Mouse (Mus musculus): Measurements from ENCODE around the gene Bst1. TPM values are rescaled to one million over a fixed set of nuclear protein-coding genes. Genes with fewer than 3 reads are reported as not detected.

Gene Bst1
- 0.82 and 1.2 TPM in 2 replicates for polyA plus RNA-seq (2014; fragmentation: Nextera tagmentation; extraction: Ambion mirVana)

GRCm38 (mm10) chr5:43818695-43819094, at the start of gene Bst1:
Gene Bst1, plus strand, starts transcription at chr5:43818885.
- Histone ChIP-seq H3K27me3 (ENCODE audit: insufficient read depth, low read length) (no peaks in the 10 kb centered on the region), H3K9ac (no peak within 1 kb of the TSS), H3K36me3 (ENCODE audit: insufficient read depth) (no peaks in the 10 kb centered on the region), H3K4me2 (no peak within 1 kb of the TSS), H3K27ac (ENCODE audit: low read depth) (no peak within 1 kb of the TSS), H3K4me1 (ENCODE audit: insufficient read depth) (0 out of 2 replicates have a peak, but pooled peaks cover 4% of the 10 kb centered on the region), H3K4me3 (ENCODE audit: low read depth, low read length) (no peak within 1 kb of the TSS), H3K9me3 (ENCODE audit: low read depth, low read length) (no peaks in the 10 kb centered on the region)
- 40% methylated on average over 12 of the region's 12 CpGs for WGBS
- TF ChIP-seq CTCF (IDR thresholded peaks at IDR 0.05; ENCODE audit: low read depth): no peak
- peak; percentile 44; the same call in 1 of the 2 replicates for ATAC-seq (ENCODE audit: insufficient read depth)
- DNase-seq: peak; percentile 44

- Histone ChIP-seq H3K36me3 (ENCODE audit: insufficient read depth) (peaks cover 38% of the 10 kb centered on the region), H3K9me3 (ENCODE audit: low read depth, low read length) (no peaks in the 10 kb centered on the region), H3K27me3 (ENCODE audit: insufficient read depth, low read length) (no peaks in the 10 kb centered on the region), H3K9ac (no peak overlapping the region), H3K4me1 (ENCODE audit: insufficient read depth) (peaks cover 3% of the 10 kb centered on the region), H3K27ac (ENCODE audit: low read depth) (no peak overlapping the region), H3K4me3 (ENCODE audit: low read depth, low read length) (no peak overlapping the region), H3K4me2 (no peak overlapping the region)
- no peak for TF ChIP-seq CTCF (IDR thresholded peaks at IDR 0.05; ENCODE audit: low read depth)
- no peak for ATAC-seq (ENCODE audit: insufficient read depth)
- DNase-seq: no peak
- WGBS: 78% methylated on average over 3 of the region's 3 CpGs
Measured at GRCm38 (mm10) chr5:43770618-43771354, 47.9 kb upstream of the Bst1 start.

- no peak overlapping the region for H3K27ac ChIP-seq (ENCODE audit: low read depth)
- no peaks in the 10 kb centered on the region for H3K9me3 ChIP-seq (ENCODE audit: low read depth, low read length)
- H3K36me3 ChIP-seq (ENCODE audit: insufficient read depth): peaks cover 36% of the 10 kb centered on the region
- H3K27me3 ChIP-seq (ENCODE audit: insufficient read depth, low read length): no peaks in the 10 kb centered on the region
- ATAC-seq (ENCODE audit: insufficient read depth) (no peak), DNase-seq (no peak)
- peaks cover 7% of the 10 kb centered on the region for H3K4me1 ChIP-seq (ENCODE audit: insufficient read depth)
- H3K9ac ChIP-seq: no peak overlapping the region
- WGBS: 81% methylated on average over 3 of the region's 3 CpGs
- no peak overlapping the region for H3K4me3 ChIP-seq (ENCODE audit: low read depth, low read length)
- TF ChIP-seq CTCF (IDR thresholded peaks at IDR 0.05; ENCODE audit: low read depth): no peak
- no peak overlapping the region for H3K4me2 ChIP-seq
Measured at GRCm38 (mm10) chr5:43771555-43771954, 47.1 kb upstream of the Bst1 start.

GRCm38 (mm10) chr5:43776407-43776806, 42.3 kb upstream of the Bst1 start:
- peak; percentile 90 for ATAC-seq (ENCODE audit: insufficient read depth)

GRCm38 (mm10) chr5:43776993-43777392, 41.7 kb upstream of the Bst1 start:
- DNase-seq (peak; percentile 63), ATAC-seq (ENCODE audit: insufficient read depth) (no peak)
- Histone ChIP-seq H3K9ac (no peak overlapping the region), H3K4me1 (ENCODE audit: insufficient read depth) (peaks cover 21% of the 10 kb centered on the region), H3K27ac (ENCODE audit: low read depth) (peak overlapping the region; percentile 54; the same call in 1 of the 2 replicates), H3K36me3 (ENCODE audit: insufficient read depth) (0 out of 2 replicates have a peak, but pooled peaks cover 5% of the 10 kb centered on the region), H3K4me2 (peak overlapping the region; percentile 11; the same call in 1 of the 2 replicates), H3K9me3 (ENCODE audit: low read depth, low read length) (no peaks in the 10 kb centered on the region), H3K27me3 (ENCODE audit: insufficient read depth, low read length) (no peaks in the 10 kb centered on the region), H3K4me3 (ENCODE audit: low read depth, low read length) (no peak overlapping the region)
- 40% methylated on average over 1 of the region's 1 CpGs for WGBS
- TF ChIP-seq CTCF (IDR thresholded peaks at IDR 0.05; ENCODE audit: low read depth): no peak

More at GRCm38 (mm10) chr5:43776407-43776806, 42.3 kb upstream of the Bst1 start:
- no peak for TF ChIP-seq CTCF (IDR thresholded peaks at IDR 0.05; ENCODE audit: low read depth)
- no peaks in the 10 kb centered on the region for H3K27me3 ChIP-seq (ENCODE audit: insufficient read depth, low read length)
- H3K9ac ChIP-seq: no peak overlapping the region
- no peak overlapping the region for H3K27ac ChIP-seq (ENCODE audit: low read depth)
- DNase-seq: peak; percentile 84
- H3K36me3 ChIP-seq (ENCODE audit: insufficient read depth): 0 out of 2 replicates have a peak, but pooled peaks cover 8% of the 10 kb centered on the region
- H3K4me2 ChIP-seq: peak overlapping the region; percentile 11; the same call in 1 of the 2 replicates
- H3K4me3 ChIP-seq (ENCODE audit: low read depth, low read length): no peak overlapping the region
- no peaks in the 10 kb centered on the region for H3K9me3 ChIP-seq (ENCODE audit: low read depth, low read length)
- peaks cover 21% of the 10 kb centered on the region for H3K4me1 ChIP-seq (ENCODE audit: insufficient read depth)

GRCm38 (mm10) chr5:43778583-43778982, 40.1 kb upstream of the Bst1 start:
- TF ChIP-seq CTCF (IDR thresholded peaks at IDR 0.05; ENCODE audit: low read depth): no peak
- Histone ChIP-seq H3K9ac (no peak overlapping the region), H3K27ac (ENCODE audit: low read depth) (no peak overlapping the region), H3K9me3 (ENCODE audit: low read depth, low read length) (no peaks in the 10 kb centered on the region), H3K4me3 (ENCODE audit: low read depth, low read length) (no peak overlapping the region), H3K36me3 (ENCODE audit: insufficient read depth) (no peaks in the 10 kb centered on the region), H3K27me3 (ENCODE audit: insufficient read depth, low read length) (no peaks in the 10 kb centered on the region), H3K4me1 (ENCODE audit: insufficient read depth) (peaks cover 24% of the 10 kb centered on the region), H3K4me2 (no peak overlapping the region)
- no peak for DNase-seq
- WGBS: 95% methylated on average over 3 of the region's 3 CpGs
- no peak for ATAC-seq (ENCODE audit: insufficient read depth)

- peak overlapping the region; percentile 87 for H3K4me3 ChIP-seq (ENCODE audit: low read depth, low read length)
- H3K4me2 ChIP-seq: peak overlapping the region; percentile 86
- no peaks in the 10 kb centered on the region for H3K36me3 ChIP-seq (ENCODE audit: insufficient read depth)
- no peaks in the 10 kb centered on the region for H3K27me3 ChIP-seq (ENCODE audit: insufficient read depth, low read length)
- peak overlapping the region; percentile 96 for H3K27ac ChIP-seq (ENCODE audit: low read depth)
- ATAC-seq (ENCODE audit: insufficient read depth) (peak; percentile 63), DNase-seq (peak; percentile 62)
- TF ChIP-seq CTCF (IDR thresholded peaks at IDR 0.05; ENCODE audit: low read depth): no peak
- H3K9ac ChIP-seq: peak overlapping the region; percentile 97
- H3K9me3 ChIP-seq (ENCODE audit: low read depth, low read length): no peaks in the 10 kb centered on the region
- H3K4me1 ChIP-seq (ENCODE audit: insufficient read depth): peaks cover 17% of the 10 kb centered on the region
- WGBS: under 1% methylated on average over 58 of the region's 61 CpGs
Measured at GRCm38 (mm10) chr5:43781423-43781976, 37.2 kb upstream of the Bst1 start.

All from lung, embryonic 14.5 days (tissue).